Mouse (Mus musculus) erythroblast, adult 5-6 weeks (primary cell): ENCODE data around the gene Babam2. TPM values are rescaled to one million over a fixed set of nuclear protein-coding genes. Genes with fewer than 3 reads are reported as not detected.
"Not testable (repeated sequence)": the region's sequence is repeated elsewhere in the genome, so short reads cannot be mapped to it uniquely, and the experiment has no call there.

Experiments
- ATAC-seq: replicated peaks from 2 replicates; pipeline ENCODE4 v1.8.0; 2016; ENCODE audit warnings: moderate number of reproducible peaks, mild to moderate bottlenecking, moderate TSS enrichment, inconsistent platforms; ENCODE audit not compliant: poor library complexity, low FRiP score, severe bottlenecking
- total RNA-seq, 2 experiments: library from RNA; stranded (forward) in 1 of 2; stranded (reverse) in 1 of 2; fragments of 150-400 nt in 1 of 2; fragments of 200-764, 138-1000 nt in 1 of 2; gene quantifications; 2 replicates each; pipeline versions ENCODE4 v1.2.3 to v1.2.4; 2015 to 2017; ENCODE audit warnings: low replicate concordance in 2 of 2

Babam2 gene
- total RNA-seq, 2 experiments from 2014 or later, result 15.5 to 83.2 TPM

DNA sequence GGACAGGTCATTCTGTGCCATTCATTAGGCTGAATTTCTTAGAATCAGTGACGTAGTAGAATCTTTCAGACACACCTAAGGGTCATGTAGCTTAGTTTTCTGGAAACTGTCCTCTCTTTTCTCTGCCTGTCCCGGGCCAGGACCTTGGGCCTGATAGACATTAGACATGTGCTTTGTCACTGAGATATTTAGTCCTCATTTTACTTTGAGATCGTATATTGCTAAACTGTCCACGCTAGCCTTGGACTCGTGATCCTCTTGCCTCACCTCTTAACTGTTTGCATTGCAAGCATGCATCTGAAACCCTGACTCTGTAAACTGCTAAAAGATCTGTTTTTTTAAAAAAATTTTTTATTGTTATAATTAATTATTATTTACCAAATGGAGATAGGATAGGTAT, 74.0 kb downstream of the Babam2 start:
- no peak for ATAC-seq

DNA sequence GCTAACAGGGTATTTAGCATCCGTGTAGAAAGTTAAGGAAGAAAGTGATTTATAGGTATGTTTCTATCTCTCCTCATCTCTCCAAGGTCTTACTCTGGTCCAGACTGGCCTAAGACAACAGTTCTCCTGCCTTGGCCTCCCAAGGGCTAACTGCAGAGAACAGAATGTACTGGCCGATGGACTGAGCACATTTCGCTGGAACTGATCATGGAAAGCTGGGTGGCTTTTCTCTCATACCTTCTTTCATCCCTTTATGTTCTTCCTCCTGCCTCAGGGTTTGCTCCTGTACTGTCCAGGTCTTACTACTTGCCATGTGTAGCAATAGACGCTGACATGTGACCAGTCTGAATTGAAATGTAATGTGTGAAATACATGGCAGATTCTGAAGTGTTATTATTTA, 74.4 kb downstream of the Babam2 start:
- ATAC-seq, result no peak

DNA sequence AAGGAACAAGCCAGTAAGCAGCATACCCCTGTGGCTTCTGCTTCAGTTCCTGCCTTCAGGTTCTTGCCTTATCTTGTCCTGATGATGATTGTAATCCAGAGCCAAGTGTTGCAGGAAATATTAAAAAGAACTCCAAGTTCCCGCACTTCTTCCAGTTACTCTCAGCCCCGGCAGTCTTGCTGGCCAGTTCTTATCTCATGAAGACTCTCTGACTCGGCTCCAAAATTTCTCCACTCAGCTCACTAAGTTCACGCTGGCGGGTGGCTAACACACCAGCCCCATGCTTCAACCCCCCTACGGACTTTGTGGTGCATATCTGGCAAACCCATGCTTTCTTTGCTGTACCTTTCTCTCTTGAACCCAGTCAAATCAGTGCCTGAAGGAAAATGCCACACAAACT, 77.5 kb downstream of the Babam2 start:
- ATAC-seq, result no peak

DNA sequence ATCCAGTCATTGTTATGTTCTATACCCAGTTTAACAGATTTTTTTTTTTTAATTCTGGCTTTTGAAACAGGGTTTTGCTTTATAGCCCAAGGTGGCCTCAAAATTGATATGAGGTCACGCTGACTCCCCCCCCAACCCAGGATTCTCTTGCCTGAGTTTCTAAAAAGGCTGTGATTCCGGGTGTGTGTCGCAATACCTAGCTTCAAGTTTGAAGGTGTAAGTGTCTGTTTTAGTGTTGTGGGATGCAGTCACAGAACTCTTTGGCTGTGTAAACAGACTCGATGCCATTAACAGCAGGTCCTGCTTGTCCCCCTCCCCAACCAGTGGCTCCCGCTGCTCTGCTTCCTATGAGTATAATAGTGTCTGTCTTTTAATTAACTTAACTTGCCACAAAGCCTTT, 84.1 kb downstream of the Babam2 start:
- no peak for ATAC-seq

DNA sequence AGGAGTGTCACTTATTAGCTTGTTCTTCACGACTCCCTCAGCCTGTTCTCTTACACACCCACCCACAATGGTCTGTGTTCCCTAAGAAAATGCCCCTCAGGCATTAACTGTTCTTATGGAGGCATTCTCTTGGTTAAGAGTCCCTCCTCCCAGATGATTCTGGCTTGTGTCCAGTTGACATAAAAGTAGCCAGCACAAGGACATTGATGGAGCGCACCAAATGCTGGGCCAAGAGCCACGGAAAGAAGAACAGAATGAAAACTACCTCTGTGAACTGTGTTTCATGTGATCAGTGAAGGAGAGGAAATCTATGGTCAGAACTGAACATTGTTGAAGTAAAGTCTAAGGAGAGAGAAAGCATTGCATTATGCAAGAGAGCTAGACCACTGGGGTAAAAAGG, 89.7 kb downstream of the Babam2 start:
- ATAC-seq, result no peak

DNA sequence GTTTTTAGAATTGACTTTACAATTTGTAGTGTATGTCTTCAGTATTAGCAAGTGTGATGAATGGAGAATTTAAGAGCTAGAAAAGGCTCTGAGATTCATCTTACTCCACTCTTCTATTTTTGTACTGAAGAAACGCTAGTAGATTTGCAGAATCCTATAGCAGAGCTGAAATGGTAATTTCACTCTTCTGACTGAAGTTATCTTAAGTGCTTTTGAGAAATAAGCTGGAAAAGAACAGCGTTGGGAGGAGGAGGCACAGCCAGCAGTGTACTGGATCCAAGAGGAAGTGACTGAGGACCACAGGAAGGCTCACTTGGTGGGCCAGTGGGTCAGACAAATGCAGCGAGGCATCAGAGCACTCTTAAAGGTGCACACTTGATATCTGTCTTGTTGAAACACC, 90.1 kb downstream of the Babam2 start:
- no peak for ATAC-seq

DNA sequence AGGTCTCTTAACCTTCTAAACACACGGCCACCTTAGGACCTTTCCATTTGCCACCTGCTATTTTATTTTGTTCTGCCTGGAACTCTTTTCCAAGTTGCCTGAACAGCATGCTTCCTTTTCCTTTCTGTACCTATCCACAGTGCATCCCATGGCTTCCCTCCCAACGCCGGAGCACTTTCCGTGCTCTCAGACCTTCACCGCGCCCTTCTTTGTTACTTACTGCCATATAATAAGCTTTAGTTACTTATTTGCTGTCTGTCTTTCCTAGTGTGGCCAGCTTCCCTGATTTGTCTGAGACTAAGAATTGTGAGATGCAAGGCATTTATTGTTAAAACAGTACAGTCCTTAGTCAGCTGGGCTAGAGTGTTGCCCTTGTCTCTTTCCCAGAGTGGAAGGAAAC, 94.9 kb downstream of the Babam2 start:
- ATAC-seq, result no peak

DNA sequence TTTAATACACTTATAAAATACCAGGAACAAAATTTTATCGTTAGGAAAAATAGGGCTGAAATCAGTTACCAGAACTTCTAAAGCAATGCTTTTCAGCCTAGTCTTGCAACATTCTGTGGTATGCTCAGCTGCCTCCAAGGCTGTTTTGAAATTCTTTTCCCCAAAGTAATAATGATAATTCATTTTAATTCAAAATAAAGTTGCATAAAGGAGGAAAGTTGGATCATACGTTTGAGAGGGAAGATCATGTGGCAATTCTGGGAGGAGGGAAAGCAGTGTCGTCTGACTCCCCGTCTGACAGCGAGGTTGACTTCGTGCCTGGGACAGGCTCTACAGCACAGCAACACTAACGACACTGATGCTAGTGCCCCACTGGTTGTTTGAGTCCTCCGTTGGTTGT, 95.4 kb downstream of the Babam2 start:
- ATAC-seq, result no peak

DNA sequence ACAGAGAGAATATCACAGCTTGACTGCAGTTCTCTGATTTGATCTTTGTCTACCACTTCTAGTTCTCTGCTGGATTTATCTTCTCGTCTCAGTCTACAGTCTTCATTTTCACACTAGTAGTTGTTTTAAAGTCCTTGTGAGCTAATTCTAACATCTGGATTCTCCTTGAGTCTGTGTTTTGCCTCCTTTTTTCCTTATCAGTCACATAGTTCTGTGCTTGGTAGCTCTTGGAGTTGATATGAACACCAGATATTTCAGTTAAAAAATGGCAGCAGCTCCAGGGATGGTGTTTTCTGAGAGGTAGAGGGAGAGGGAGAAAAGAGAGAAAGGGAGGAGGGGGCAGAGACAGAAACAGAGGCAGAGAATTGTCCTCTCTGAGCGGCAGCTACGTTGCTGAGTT, 97.9 kb downstream of the Babam2 start:
- no peak for ATAC-seq

DNA sequence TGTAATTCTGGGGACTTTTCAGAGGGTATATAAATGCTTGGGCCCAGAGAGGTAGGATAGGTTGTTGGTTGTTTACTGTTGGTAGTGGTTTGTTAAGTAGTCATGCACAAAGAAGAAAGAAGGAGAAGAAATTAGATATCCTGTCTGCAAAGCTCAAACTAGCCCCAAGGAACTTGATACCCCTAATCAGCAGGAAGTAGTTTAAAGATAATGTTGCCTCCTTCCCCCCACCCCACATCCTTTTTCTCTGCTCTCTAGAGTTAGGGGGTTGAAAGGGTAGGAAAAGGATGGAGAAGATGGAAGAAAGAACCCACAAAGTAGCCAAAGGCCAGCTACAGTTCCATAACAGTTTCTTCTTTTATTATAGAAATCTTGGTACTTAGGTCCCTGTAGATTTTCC, 99.5 kb downstream of the Babam2 start:
- ATAC-seq, result no peak

DNA sequence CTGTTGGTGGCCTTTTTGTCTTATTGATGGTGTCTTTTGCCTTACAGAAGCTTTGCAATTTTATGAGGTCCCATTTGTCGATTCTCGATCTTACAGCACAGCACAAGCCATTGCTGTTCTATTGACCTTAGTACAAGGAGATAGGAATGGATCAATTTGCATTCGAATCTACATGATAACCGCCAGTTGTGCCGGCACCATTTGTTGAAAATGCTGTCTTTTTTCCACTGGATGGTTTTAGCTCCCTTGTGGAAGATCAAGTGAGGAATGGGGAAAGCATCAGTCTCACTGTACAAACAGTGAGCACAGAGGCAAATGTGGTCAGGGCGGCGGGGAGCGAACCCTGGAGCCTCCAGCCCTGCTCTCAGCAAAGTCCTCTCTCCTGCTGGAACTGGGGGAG, 106.7 kb downstream of the Babam2 start:
- ATAC-seq, result not testable (repeated sequence)

DNA sequence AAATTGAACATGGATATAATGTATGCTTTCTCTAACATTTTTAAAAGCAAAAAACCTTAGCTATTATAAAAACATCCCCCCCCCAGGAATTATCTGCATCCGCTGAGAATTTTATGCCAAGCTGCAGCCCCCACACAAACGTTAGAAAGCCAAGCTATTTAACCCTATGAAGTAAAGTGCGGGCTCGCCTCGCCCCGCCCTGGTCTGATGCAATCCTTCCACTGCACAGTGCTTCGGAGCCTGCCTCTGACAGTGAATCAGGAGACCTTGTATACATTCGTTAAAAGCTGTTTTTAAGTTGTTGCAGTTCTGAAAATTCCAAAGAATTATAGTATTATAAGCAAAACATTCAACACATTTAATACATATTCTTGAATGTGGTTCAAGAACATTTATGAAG, 107.3 kb downstream of the Babam2 start:
- ATAC-seq, result no peak

DNA sequence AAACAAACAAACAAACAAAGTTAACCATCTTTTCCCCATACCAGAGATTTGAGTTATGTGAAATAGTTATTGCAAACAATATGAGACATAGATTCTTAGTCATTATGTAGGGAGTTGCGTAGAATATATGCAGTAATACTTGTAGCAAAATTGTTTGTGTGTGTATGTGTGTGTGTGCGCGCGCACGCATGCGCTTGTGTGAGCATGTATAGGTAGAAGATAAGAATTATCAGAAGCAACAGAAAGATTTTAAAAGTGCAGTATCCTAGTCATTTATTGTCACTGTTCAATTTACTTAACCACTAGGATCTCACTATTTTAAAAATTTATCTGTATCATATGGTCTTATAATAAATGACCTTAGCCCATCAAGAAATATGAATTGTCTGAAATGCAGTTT, 109.8 kb downstream of the Babam2 start:
- no peak for ATAC-seq

DNA sequence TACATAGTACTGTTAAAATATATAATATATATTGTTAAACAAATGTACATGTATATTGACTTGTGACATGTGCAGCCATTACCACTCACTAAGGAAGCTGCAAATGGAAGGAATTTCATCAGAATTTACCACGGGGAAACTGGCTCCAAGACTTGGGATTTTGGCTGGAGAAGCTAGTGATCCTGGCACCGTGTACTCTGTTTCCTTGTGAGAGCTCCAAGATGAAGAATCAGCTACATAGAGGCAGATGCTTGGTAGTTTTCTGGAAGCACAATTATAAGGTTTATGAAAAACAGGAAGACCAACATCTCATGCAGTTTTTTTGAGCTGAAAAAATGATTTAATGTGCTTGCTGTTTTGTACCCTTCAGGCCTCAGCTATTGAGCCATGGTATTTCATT, 110.8 kb downstream of the Babam2 start:
- ATAC-seq, result no peak

DNA sequence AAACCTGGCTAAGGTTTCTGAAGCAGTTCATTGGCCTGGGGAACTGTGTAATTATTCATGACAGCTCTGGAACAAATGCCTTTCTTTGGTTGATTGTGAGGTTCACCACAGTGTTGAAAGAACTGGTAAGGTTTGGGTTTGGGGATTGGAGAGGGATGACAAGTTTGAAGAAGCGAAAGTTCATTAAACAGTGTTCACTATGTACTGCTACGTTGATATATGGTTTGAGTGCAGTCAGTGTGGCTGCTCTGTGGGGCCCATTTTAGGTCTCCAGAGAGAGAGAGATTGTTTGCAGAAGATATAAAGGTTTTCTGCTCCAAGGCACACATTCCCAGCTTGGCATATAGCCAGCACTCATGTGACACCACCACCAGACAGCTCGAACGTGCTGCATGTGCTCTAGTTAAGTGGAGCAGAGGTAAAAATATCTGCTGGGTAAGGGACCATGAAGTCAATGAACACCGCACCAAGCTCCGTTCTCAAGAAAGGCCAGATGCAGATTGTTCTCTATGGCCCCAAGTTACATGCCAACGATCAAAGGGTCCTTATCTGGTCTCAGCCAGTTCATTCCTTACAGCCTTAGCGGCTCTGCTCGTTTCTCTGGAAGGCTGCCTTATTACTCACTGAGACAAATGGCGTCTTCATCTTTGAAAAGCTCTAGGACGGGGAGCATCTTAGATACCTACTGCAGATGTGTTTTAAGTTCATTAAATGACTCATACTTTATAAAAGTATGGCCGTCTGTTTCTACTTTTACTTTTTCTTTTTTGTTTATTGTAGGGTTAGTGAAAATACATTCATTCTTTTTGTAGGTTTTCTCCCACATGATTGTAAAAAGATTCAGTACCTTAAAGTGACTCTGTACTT, 113.5 kb downstream of the Babam2 start:
- ATAC-seq, result no peak

DNA sequence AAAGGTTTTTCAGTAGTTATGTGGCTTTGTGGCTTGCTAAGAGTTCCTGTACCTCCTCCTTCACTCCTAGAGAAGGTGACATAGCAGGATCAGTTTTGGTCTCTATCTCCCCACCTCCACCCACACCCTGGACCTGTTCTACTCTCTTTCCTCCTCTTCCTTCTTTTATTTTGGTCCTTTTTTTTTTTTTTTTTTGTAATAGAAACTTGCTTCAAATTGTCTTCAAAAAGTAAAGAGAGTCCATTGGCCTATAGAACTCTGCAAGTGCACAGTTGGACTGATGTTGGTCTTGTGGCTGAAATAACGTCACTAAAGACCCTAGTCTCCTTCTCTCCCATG, 114.1 kb downstream of the Babam2 start:
- no peak for ATAC-seq

DNA sequence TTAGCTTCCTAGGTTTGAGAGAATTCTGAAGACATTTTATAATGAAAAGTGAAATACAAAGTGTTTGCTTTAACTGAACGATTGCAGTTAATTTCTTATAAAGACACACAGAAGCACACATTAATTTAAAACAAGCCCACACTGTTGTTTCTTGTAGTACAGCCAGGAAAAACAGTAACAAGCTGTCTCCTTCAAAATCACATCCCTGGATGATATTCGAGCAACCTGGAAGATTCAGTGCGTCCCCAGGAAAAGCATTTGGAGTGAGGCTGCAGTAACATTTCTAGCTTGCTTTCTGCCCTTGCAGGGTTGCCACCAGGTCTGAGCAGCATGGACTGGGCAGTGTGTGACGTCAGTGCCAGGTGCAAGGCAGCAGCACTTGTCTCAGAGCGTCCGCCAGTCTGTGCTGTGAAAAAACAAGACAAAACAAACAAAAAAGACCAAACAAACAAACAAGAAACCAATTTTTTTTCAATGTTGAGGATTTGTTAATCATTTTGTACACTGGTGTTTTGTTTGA, 115.7 kb downstream of the Babam2 start:
- ATAC-seq, result no peak

DNA sequence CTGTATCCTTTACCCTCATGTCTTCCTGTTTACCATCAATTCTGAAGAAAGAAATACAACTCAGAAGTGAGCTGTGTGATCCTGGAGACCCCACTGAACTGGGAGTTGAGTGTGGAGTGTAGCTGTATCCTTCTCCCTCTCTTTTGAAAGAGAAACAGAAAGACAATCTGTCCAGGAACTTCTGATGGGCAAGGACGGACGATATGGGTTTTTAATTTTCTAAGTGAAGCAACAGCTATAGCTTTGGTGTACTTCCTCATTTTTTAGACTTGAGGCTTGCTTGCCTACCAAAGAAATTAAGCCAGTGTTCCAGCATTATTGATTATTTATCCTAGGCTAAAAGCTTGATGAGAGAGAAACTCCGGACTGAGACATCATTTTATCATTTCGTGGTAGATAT, 116.6 kb downstream of the Babam2 start:
- no peak for ATAC-seq

DNA sequence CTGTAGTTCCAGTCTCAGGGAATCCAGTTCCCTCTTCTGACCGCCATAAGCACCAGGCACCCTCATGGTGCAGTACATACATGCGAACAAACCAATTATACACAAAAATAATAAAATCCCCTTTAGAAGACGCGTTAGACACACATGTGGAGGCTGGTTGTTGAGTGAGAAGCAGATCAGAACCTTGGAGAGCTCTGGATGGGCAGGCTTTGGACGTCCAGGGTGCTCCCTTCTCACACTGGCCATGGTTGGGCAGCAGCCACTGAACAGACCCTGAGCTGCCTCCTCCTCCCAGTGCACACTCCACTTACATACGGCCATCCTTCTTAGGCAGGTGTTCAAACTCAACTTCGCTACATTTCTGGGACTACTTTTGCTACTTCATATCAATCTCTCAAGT, 117.6 kb downstream of the Babam2 start:
- no peak for ATAC-seq

DNA sequence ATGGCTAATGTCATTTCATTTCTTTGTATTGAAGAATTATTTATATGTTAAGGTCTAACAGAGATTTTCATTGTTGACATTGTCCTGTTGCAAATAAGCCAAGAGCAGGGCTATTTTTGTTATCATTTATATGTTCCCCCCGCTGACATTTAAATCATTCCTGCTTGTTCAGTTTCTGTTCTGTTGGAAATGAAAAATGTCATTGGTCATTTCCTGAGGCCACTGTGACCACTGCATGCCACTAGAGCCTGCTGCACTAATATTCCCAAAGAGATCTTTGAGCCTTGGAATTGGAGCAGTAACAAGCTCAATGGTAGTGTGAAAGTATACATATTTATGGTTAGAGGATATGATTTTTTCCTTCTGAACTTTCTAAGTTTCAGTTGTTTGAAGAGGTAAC, 118.6 kb downstream of the Babam2 start:
- no peak for ATAC-seq

DNA sequence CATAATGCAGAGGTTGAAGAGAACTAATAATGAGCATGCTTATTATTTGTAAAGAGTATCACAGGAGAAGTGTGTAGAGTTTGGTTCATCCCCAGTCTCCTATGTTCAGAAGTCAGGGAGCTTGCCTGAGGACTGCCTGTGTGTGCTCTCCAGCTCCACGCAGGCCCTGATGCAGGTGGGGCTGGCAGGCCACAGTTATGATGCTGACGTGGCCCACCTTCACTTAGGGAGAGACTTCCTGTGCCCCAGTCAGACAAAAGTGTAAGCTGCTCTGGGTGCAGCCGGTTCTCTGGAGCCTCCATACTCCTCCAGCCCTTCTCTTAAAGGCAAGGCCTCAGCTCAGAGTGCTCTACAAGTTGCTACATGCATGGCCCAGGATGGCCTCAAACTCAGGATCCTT, 123.3 kb downstream of the Babam2 start:
- ATAC-seq, result no peak

DNA sequence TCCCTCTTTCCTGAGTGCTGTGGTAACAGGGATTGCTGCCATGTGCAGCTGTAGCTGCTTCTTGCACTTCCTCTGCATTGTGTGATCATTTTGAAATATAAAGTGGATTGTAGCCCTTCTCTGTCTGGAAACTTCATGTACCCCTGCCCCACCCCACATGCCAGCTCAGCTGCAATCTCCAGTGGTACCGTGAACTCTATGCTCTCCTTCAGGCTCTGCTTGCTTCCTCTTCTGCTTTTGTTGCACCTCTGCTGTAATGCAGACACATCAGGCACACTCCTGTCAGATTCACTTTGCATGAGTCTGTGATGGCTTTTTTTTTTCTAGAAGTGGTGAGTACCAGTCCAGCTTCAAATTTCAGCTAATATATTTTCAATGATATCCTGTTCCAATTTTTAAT, 123.7 kb downstream of the Babam2 start:
- no peak for ATAC-seq
